Mouse (Mus musculus) heart, embryonic 14.5 days (tissue): ENCODE data around the gene Trmt11. TPM values are rescaled to one million over a fixed set of nuclear protein-coding genes. Genes with fewer than 3 reads are reported as not detected.
"Not testable (repeated sequence)": the region's sequence is repeated elsewhere in the genome, so short reads cannot be mapped to it uniquely, and the experiment has no call there.

Experiments used
- ATAC-seq: fragments of 200-750 bp; cut with Nextera tagmentation; 2 replicates; pipeline ENCODE4 v1.8.0; 2017; ENCODE audit warnings: low read depth, moderate TSS enrichment; ENCODE audit not compliant: insufficient number of reproducible peaks, insufficient read depth, low FRiP score
- H3K27ac ChIP-seq, 2 experiments: fragments of 200-500 bp in 1 of 2; fragments of 300-500 bp in 1 of 2; sonication (generic) in 1 of 2; replicated peaks in 1 of 2; 2 replicates each; pipeline ENCODE4 v1.5.1; 2012 to 2014; ENCODE audit warnings: low read depth in 2 of 2, low read length in 2 of 2, control low read depth in 1 of 2, mild to moderate bottlenecking in 1 of 2, mixed read lengths in 1 of 2; ENCODE audit not compliant: control insufficient read depth in 1 of 2, insufficient read depth in 1 of 2
- H3K27me3 ChIP-seq: fragments of 300-500 bp; sonication (generic); 2 replicates; pipeline ENCODE4 v1.6.1; 2014; ENCODE audit warnings: mild to moderate bottlenecking, low read length, control low read depth; ENCODE audit not compliant: control insufficient read depth, insufficient read depth
- H3K36me3 ChIP-seq: fragments of 300-500 bp; sonication (generic); 2 replicates; pipeline ENCODE4 v1.6.1; 2014; ENCODE audit warnings: mild to moderate bottlenecking, control low read depth, low read length, mixed read lengths; ENCODE audit not compliant: control insufficient read depth, insufficient read depth
- H3K4me1 ChIP-seq, 2 experiments: fragments of 200-500 bp in 1 of 2; fragments of 300-500 bp in 1 of 2; sonication (generic) in 1 of 2; 2 replicates each; pipeline ENCODE4 v1.6.1; 2012 to 2014; ENCODE audit warnings: low read length in 2 of 2, control low read depth in 1 of 2, mixed read lengths in 1 of 2; ENCODE audit not compliant: control insufficient read depth in 2 of 2, insufficient read depth in 2 of 2
- H3K4me2 ChIP-seq: fragments of 300-500 bp; sonication (generic); 2 replicates; pipeline ENCODE4 v1.6.1; 2014; ENCODE audit warnings: mild to moderate bottlenecking, low read length
- H3K4me3 ChIP-seq, 2 experiments: fragments of 200-500 bp in 1 of 2; fragments of 300-500 bp in 1 of 2; sonication (generic) in 1 of 2; 2 replicates each; pipeline ENCODE4 v1.5.1; 2012 to 2014; ENCODE audit warnings: low read length in 2 of 2, mild to moderate bottlenecking in 2 of 2, control low read depth in 1 of 2, low read depth in 1 of 2, moderate library complexity in 1 of 2; ENCODE audit not compliant: control insufficient read depth in 1 of 2, insufficient read depth in 1 of 2
- H3K9ac ChIP-seq: fragments of 300-500 bp; sonication (generic); 2 replicates; pipeline ENCODE4 v1.6.1; 2014; ENCODE audit warnings: mild to moderate bottlenecking, low read length
- H3K9me3 ChIP-seq: fragments of 300-500 bp; sonication (generic); 2 replicates; pipeline ENCODE4 v1.6.1; 2016; ENCODE audit warnings: low read length, control low read depth; ENCODE audit not compliant: control insufficient read depth
- WGBS: fragments of 180-500 bp; shearing (Covaris S2); extraction: QIAGEN DNeasy Blood & Tissue Kit; methylation state at CpG from one replicate; pipeline ENCODE4 v1.1.7; 2014; 5-methylcytosine and 5-hydroxymethylcytosine counted together
- polyA plus RNA-seq: library from polyadenylated mRNA; unstranded; fragments of >200 nt; fragmentation: Nextera tagmentation; extraction: Ambion mirVana; gene quantifications from 2 replicates; pipeline ENCODE4 v1.2.1, GENCODE M21; 2014

The Trmt11 gene
- 14.9 and 17.2 TPM in 2 replicates for polyA plus RNA-seq

- WGBS: under 1% methylated on average over 25 of the region's 28 CpGs
Measured at GRCm38 (mm10) chr10:30600542-30600966, at the start of gene Trmt11. Gene Trmt11, minus strand, starts transcription at chr10:30600749.

GRCm38 (mm10) chr10:30647681-30648080 is 47.1 kb upstream of the Trmt11 start:
- WGBS: 71% methylated on average over 2 of the region's 2 CpGs
- Histone ChIP-seq H3K4me2 (no peak overlapping the region), H3K27ac (no peak overlapping the region), H3K9me3 (no peaks in the 10 kb centered on the region), H3K9ac (no peak overlapping the region), H3K4me3 (no peak overlapping the region), H3K4me1 (no peaks in the 10 kb centered on the region), H3K27me3 (no peaks in the 10 kb centered on the region), H3K36me3 (peaks cover 30% of the 10 kb centered on the region)
- ATAC-seq: no peak

More at GRCm38 (mm10) chr10:30600542-30600966, at the start of gene Trmt11:
- Histone ChIP-seq H3K4me3 (peak within 1 kb of the TSS; percentile 83 to 90), H3K27ac (peak within 1 kb of the TSS; percentile 84 to 87), H3K4me2 (peak within 1 kb of the TSS; percentile 89), H3K27me3 (no peaks in the 10 kb centered on the region), H3K4me1 (peaks cover 0 to 10% of the 10 kb centered on the region in 2 experiments; a peak in 2 of 4 replicates), H3K9me3 (no peaks in the 10 kb centered on the region), H3K36me3 (peaks cover 23% of the 10 kb centered on the region), H3K9ac (peak within 1 kb of the TSS; percentile 89)
- peak; percentile 90 for ATAC-seq

DNA sequence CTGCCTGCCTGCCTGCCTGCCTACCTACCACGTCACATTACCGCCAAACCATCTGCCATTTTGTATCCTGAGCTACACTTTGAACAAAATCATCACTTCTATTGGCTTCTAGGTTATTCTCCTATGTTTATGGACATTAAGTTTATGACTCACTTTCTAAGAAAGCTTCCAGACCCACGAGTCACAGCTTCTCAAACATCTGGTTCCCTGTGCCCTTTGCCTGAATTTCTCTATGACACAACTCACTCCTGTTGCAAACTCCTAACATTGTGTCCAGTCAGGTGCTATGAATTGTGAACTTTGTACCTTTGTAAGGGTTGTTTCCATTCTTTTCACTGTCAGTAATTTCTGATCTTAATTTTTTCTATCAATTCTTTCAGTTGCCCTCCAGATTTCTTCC is 37.7 kb upstream of the Trmt11 start:
- Histone ChIP-seq H3K27me3 (no peaks in the 10 kb centered on the region), H3K9me3 (no peaks in the 10 kb centered on the region), H3K4me2 (no peak overlapping the region), H3K27ac (no peak overlapping the region), H3K9ac (no peak overlapping the region), H3K36me3 (no peaks in the 10 kb centered on the region), H3K4me1 (no peaks in the 10 kb centered on the region), H3K4me3 (no peak overlapping the region)
- no peak for ATAC-seq
- WGBS: 75% methylated on average over 3 of the region's 3 CpGs

DNA sequence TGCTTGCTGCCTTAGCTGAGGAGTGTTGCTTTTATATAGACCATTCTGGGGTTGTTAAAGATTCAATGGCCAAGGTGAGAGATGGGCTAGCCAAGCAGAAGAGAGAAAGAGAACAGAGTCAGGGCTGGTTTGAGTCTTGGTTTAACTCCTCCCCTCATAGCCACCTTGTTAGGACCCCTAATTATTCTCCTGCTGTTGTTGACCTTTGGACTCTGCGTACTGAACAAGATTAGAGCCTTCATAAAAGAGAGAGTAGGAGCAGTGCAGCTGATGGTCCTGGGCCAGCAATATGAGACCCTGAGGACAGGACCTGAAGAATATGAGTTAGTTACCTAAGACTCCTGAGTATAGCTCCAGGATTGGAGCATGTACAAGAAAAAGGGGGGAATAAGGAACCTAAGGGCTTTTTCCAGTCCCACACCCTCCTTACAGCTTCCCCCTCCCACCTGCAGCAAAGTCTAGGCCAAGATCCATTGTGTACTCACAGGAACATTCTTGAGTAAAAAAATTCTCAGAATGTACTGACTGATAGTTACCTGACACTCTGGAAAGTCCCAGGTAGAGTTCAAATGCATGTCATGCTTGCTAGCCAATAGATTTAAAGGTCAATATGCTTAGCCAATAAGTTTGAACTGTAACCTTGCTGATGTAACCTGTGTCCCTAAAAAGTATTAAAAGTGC is 36.1 kb upstream of the Trmt11 start:
- not testable (repeated sequence) for H3K27ac ChIP-seq, ATAC-seq
- WGBS: 86% methylated on average over 1 of the region's 1 CpGs

DNA sequence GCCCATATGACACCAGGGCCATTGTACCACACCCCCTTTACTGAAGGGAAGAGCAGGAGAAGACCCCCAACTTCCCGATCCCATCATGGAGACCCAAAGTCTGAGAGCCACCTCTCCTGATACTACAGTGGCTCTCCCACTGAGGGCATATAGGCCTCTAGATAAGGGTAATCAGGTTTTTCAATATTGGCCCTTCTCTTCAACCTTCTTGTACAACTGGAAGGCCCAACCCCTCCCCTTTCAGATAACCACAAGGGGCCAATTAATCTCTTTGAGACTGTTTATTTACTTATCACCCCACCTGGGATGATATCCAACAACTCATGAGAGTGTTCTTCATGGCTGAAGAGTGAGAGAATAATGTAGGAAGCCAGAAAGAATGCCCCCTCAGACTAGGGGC is 32.2 kb upstream of the Trmt11 start:
- Histone ChIP-seq H3K9me3 (no peaks in the 10 kb centered on the region), H3K4me2 (no peak overlapping the region), H3K27ac (no peak overlapping the region), H3K4me1 (no peaks in the 10 kb centered on the region), H3K27me3 (no peaks in the 10 kb centered on the region), H3K4me3 (no peak overlapping the region), H3K36me3 (no peaks in the 10 kb centered on the region), H3K9ac (no peak overlapping the region)
- 93% methylated on average over 1 of the region's 1 CpGs for WGBS
- ATAC-seq: no peak

More for the DNA sequence above, 36.1 kb upstream of the Trmt11 start:
- H3K4me1 ChIP-seq, H3K4me3 ChIP-seq, H3K9me3 ChIP-seq, H3K9ac ChIP-seq, H3K27me3 ChIP-seq, H3K36me3 ChIP-seq, H3K4me2 ChIP-seq: not testable (repeated sequence)

GRCm38 (mm10) chr10:30629977-30630376 is 29.4 kb upstream of the Trmt11 start:
- no peak for ATAC-seq
- Histone ChIP-seq H3K9me3 (no peaks in the 10 kb centered on the region), H3K27me3 (no peaks in the 10 kb centered on the region), H3K4me2 (no peak overlapping the region), H3K9ac (no peak overlapping the region), H3K36me3 (no peaks in the 10 kb centered on the region), H3K27ac (no peak overlapping the region), H3K4me3 (no peak overlapping the region), H3K4me1 (no peaks in the 10 kb centered on the region)

DNA sequence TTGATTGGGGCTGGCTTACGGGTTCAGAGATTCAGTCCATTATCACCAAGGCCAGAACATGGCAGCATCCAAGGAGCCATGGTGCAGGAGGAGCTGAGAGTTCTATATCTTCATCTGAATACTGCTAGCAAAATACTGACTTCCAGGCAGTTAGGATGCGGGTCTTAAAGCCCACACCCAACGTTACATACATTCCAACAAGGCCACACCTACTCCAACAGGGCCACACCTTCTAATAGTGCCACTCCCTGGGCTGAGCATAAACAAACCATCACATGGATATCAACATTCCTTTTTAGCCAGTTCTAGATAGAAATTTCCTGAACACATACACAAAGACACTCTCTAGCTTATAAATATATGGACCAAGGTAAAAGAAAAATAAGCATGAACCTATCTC is 29.0 kb upstream of the Trmt11 start, which contains the start of gene Hint3:
TSS of gene Hint3 (minus strand) at position 120 of the 400 bp plus-strand sequence.
- no peak within 1 kb of the TSS for H3K4me2 ChIP-seq
- 0 out of 4 replicates have a peak, but pooled peaks cover 0 to 2% of the 10 kb centered on the region in 2 experiments for H3K4me1 ChIP-seq
- H3K36me3 ChIP-seq: no peaks in the 10 kb centered on the region
- no peak within 1 kb of the TSS for H3K27ac ChIP-seq
- H3K4me3 ChIP-seq: no peak within 1 kb of the TSS
- no peaks in the 10 kb centered on the region for H3K27me3 ChIP-seq
- no peak for ATAC-seq
- H3K9ac ChIP-seq: no peak within 1 kb of the TSS
- no peaks in the 10 kb centered on the region for H3K9me3 ChIP-seq
- WGBS: 84% methylated on average over 3 of the region's 3 CpGs

DNA sequence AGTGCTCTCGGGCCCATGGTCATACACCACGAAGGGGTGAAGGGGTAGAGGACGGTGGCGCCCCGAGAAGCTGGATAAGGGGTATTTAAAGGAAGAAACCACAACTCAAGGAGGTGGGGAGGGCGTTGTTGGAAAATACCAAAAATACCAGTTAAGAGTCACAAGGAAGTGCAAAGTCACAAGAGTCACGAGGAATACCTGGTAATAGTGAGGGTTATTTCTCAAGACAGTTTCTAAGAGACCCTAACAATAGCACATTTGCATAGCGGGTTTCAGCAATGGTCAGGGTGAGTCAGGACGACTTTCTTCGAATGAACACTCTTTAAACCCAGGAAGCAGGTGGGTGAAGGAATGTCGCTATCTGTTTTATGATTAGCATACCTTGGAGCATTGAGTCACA is 27.9 kb upstream of the Trmt11 start:
- H3K9ac ChIP-seq, H3K4me3 ChIP-seq, H3K4me2 ChIP-seq, H3K9me3 ChIP-seq, H3K4me1 ChIP-seq, H3K36me3 ChIP-seq, H3K27ac ChIP-seq, ATAC-seq, H3K27me3 ChIP-seq: not testable (repeated sequence)
- WGBS: 88% methylated on average over 11 of the region's 11 CpGs
